Mouse (Mus musculus) lung, postnatal 4 days (tissue): Measurements from ENCODE around the gene Gm17093.
"Not testable (repeated sequence)": the region's sequence is repeated elsewhere in the genome, so short reads cannot be mapped to it uniquely, and the experiment has no call there.

Experiments used
- DNase-seq, 2 experiments: peaks; one replicate each; pipeline ENCODE4 v3.0.0; 2021

Gm17093 gene

DNA sequence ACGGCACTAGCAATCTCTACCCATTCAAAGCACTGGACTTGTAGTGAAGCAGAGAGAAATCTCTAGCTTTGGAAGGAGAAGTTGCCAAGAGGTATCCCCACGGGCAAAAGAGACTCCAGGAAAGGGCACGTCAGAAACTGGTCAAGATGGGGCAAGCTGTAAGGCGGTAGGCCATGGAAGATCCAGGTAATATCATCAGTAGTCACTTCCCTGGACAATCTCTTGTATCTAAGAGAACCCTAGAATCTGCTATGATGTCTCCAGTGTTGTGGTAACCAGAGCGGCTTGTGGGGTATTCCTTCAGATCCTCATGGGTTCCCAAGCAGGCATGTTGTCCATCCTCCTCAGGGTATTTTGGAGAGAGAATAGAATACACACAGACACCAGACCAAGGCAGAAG lies at the start of gene Gm17093:
TSS of gene Gm17093 (plus strand) at position 301 of the 400 bp plus-strand sequence.
- not testable (repeated sequence) for DNase-seq

DNA sequence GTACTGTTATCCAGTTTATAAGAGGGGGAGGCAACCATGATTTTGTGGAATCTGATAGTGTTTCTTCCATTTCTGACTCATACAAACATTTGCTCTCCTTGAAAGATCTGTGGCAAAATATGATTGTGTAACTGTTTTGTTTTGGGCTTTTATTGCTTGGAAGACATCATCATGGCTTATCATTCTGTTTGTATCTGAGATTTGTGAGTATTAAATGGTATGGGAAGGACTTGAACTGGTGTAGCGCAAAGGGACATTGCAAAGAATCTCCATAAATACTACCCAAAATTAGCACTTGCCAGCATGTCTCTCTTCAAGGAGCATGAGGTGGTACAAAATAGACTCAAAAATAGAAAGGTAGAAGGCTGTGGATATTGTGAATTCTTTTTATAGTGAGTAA lies 25.9 kb upstream of the Gm17093 start, which contains the start of gene BC061237:
TSS of gene BC061237 (plus strand) at position 301 of the 400 bp plus-strand sequence.
- DNase-seq: not testable (repeated sequence)

GRCm38 (mm10) chr14:44547961-44548360 lies 29.9 kb downstream of the Gm17093 start:
- DNase-seq: not testable (repeated sequence)
